Comparison of ENCODE assay signal across 18 mouse cellular contexts in genomic region chr12:29798595-29799391, GRCm38 (mm10).
"Had no signal": no experiment of that assay in that cellular context is flagged by ENCODE, and none has a peak within 500 bp of the region (broad histone marks: within the 10 kb centered on the region; RNA-seq: fewer than 3 reads in every experiment).

No protein-coding gene starts in this region.

- H3K27me3 ChIP-seq: liver, embryonic 12.5 days; megakaryocyte, embryonic 14.5 days; midbrain, embryonic 12.5 days; neural tube, embryonic 12.5 days had no signal

- H3K36me3 ChIP-seq: liver, embryonic 12.5 days; midbrain, embryonic 12.5 days; neural tube, embryonic 12.5 days had no signal

- H3K9me3 ChIP-seq: liver, embryonic 12.5 days; megakaryocyte, embryonic 14.5 days; midbrain, embryonic 12.5 days; neural tube, embryonic 12.5 days had no signal

- H3K4me3 ChIP-seq: liver, embryonic 12.5 days; megakaryocyte, embryonic 14.5 days; midbrain, embryonic 12.5 days; neural tube, embryonic 12.5 days had no signal

- DNase-seq: lung, adult 18-20 months; lung, embryonic 14.5 days; lung, postnatal 10 days; lung, postnatal 36 days; midbrain, embryonic 14.5 days; retina, postnatal 1 day; right cerebral cortex, adult 18-20 months; right cerebral cortex, postnatal 25 days; right cerebral cortex, postnatal 4 days; thymus, adult 18-20 months; thymus, postnatal 14 days; thymus, postnatal 36 days had no signal

- H3K27ac ChIP-seq: liver, embryonic 12.5 days; liver, embryonic 14.5 days; macrophage; midbrain, embryonic 12.5 days; neural tube, embryonic 12.5 days had no signal

- ATAC-seq: liver, embryonic 12.5 days had no signal

- H3K4me1 ChIP-seq: liver, embryonic 12.5 days; megakaryocyte, embryonic 14.5 days; neural tube, embryonic 12.5 days had no signal

- H3K4me2 ChIP-seq: liver, embryonic 12.5 days; lung, embryonic 14.5 days; midbrain, embryonic 12.5 days; neural tube, embryonic 12.5 days had no signal

- H3K9ac ChIP-seq: liver, embryonic 12.5 days; liver, embryonic 14.5 days; lung, embryonic 14.5 days; midbrain, embryonic 12.5 days; neural tube, embryonic 12.5 days had no signal
